Mouse (Mus musculus) kidney, embryonic 15.5 days (tissue): ENCODE data around the gene Slc2a13. TPM values are rescaled to one million over a fixed set of nuclear protein-coding genes. Genes with fewer than 3 reads are reported as not detected.
A peak's percentile ranks its signal among the peaks of the same experiment; 100 is the strongest.

Source experiments
- ATAC-seq: fragments of 200-750 bp; cut with Nextera tagmentation; replicated peaks from 2 replicates; pipeline ENCODE4 v1.8.0; 2017; ENCODE audit warnings: moderate TSS enrichment; ENCODE audit not compliant: low FRiP score
- H3K27ac ChIP-seq: fragments of 300-500 bp; sonication (generic); 2 replicates; pipeline ENCODE4 v1.5.1; 2015; ENCODE audit warnings: mild to moderate bottlenecking, inconsistent platforms
- H3K27me3 ChIP-seq: fragments of 300-500 bp; sonication (generic); 2 replicates; pipeline ENCODE4 v1.6.1; 2015; ENCODE audit warnings: inconsistent platforms
- H3K36me3 ChIP-seq: fragments of 300-500 bp; sonication (generic); 2 replicates; pipeline ENCODE4 v1.6.1; 2015; ENCODE audit warnings: inconsistent platforms
- H3K4me1 ChIP-seq: fragments of 300-500 bp; sonication (generic); 2 replicates; pipeline ENCODE4 v1.6.1; 2015; ENCODE audit warnings: inconsistent platforms
- H3K4me2 ChIP-seq: fragments of 300-500 bp; sonication (generic); 2 replicates; pipeline ENCODE4 v1.6.1; 2015; ENCODE audit warnings: moderate library complexity, mild to moderate bottlenecking, inconsistent platforms
- H3K4me3 ChIP-seq: fragments of 300-500 bp; sonication (generic); replicated peaks from 2 replicates; pipeline ENCODE4 v1.5.1; 2015; ENCODE audit warnings: mild to moderate bottlenecking, inconsistent platforms
- H3K9ac ChIP-seq: fragments of 300-500 bp; sonication (generic); 2 replicates; pipeline ENCODE4 v1.6.1; 2015; ENCODE audit warnings: mild to moderate bottlenecking, inconsistent platforms
- H3K9me3 ChIP-seq: fragments of 300-500 bp; sonication (generic); replicated peaks from 2 replicates; pipeline ENCODE4 v1.6.1; 2016; ENCODE audit warnings: inconsistent platforms
- WGBS: fragments of 180-500 bp; shearing (Covaris S2); methylation state at CpG from one replicate; pipeline ENCODE4 v1.1.7; 2015; ENCODE audit warnings: mixed read lengths; 5-methylcytosine and 5-hydroxymethylcytosine counted together
- polyA plus RNA-seq: library from polyadenylated mRNA; unstranded; fragments of >200 nt; fragmentation: Nextera tagmentation; extraction: Ambion mirVana; gene quantifications from 2 replicates; pipeline ENCODE4 v1.2.1, GENCODE M21; 2015

Slc2a13 gene
- 1.8 and 2.1 TPM in 2 replicates for polyA plus RNA-seq

GRCm38 (mm10) chr15:91573111-91573538 lies at the start of gene Slc2a13:
Slc2a13 (minus strand) TSS chr15:91573261.
- ATAC-seq: peak; percentile 98
- H3K4me3 ChIP-seq: peak within 1 kb of the TSS; percentile 71
- H3K27me3 ChIP-seq: peaks cover 20% of the 10 kb centered on the region
- H3K36me3 ChIP-seq: no peaks in the 10 kb centered on the region
- H3K9ac ChIP-seq: peak within 1 kb of the TSS; percentile 64
- H3K9me3 ChIP-seq: no peaks in the 10 kb centered on the region
- peak within 1 kb of the TSS; percentile 78 for H3K27ac ChIP-seq
- 0% methylated on average over 25 of the region's 26 CpGs for WGBS
- peak within 1 kb of the TSS; percentile 98 for H3K4me2 ChIP-seq
- H3K4me1 ChIP-seq: peaks cover 25% of the 10 kb centered on the region

- WGBS: 74% methylated on average over 12 of the region's 12 CpGs
- Histone ChIP-seq H3K27me3 (no peaks in the 10 kb centered on the region), H3K9ac (no peak overlapping the region), H3K4me3 (no peak overlapping the region), H3K36me3 (no peaks in the 10 kb centered on the region), H3K9me3 (no peaks in the 10 kb centered on the region), H3K27ac (no peak overlapping the region), H3K4me2 (no peak overlapping the region), H3K4me1 (no peaks in the 10 kb centered on the region)
- no peak for ATAC-seq
Observed at GRCm38 (mm10) chr15:91616016-91616415, 43.0 kb upstream of the Slc2a13 start.

- no peak for ATAC-seq
- Histone ChIP-seq H3K27ac (no peak overlapping the region), H3K4me1 (no peaks in the 10 kb centered on the region), H3K9ac (no peak overlapping the region), H3K36me3 (no peaks in the 10 kb centered on the region), H3K4me2 (no peak overlapping the region), H3K27me3 (no peaks in the 10 kb centered on the region), H3K9me3 (no peaks in the 10 kb centered on the region), H3K4me3 (no peak overlapping the region)
- WGBS: 87% methylated on average over 4 of the region's 4 CpGs
Observed at GRCm38 (mm10) chr15:91615532-91615931, 42.5 kb upstream of the Slc2a13 start.

GRCm38 (mm10) chr15:91613981-91614665 lies 41.1 kb upstream of the Slc2a13 start:
- Histone ChIP-seq H3K4me2 (no peak overlapping the region), H3K4me1 (no peaks in the 10 kb centered on the region), H3K27me3 (no peaks in the 10 kb centered on the region), H3K9me3 (no peaks in the 10 kb centered on the region), H3K36me3 (no peaks in the 10 kb centered on the region), H3K9ac (no peak overlapping the region), H3K27ac (no peak overlapping the region), H3K4me3 (no peak overlapping the region)
- WGBS: 92% methylated on average over 11 of the region's 11 CpGs
- no peak for ATAC-seq

GRCm38 (mm10) chr15:91609713-91610112 lies 36.7 kb upstream of the Slc2a13 start:
- WGBS: 24% methylated on average over 8 of the region's 8 CpGs
- Histone ChIP-seq H3K9ac (no peak overlapping the region), H3K27me3 (no peaks in the 10 kb centered on the region), H3K36me3 (no peaks in the 10 kb centered on the region), H3K4me3 (no peak overlapping the region), H3K4me1 (no peaks in the 10 kb centered on the region), H3K9me3 (no peaks in the 10 kb centered on the region), H3K27ac (no peak overlapping the region), H3K4me2 (no peak overlapping the region)
- ATAC-seq: peak; percentile 76; the same call in 1 of the 2 replicates

- Histone ChIP-seq H3K4me1 (no peaks in the 10 kb centered on the region), H3K36me3 (no peaks in the 10 kb centered on the region), H3K4me2 (no peak overlapping the region), H3K9ac (no peak overlapping the region), H3K9me3 (no peaks in the 10 kb centered on the region), H3K27ac (no peak overlapping the region), H3K4me3 (no peak overlapping the region), H3K27me3 (no peaks in the 10 kb centered on the region)
- 80% methylated on average over 2 of the region's 2 CpGs for WGBS
- ATAC-seq: no peak
Observed at GRCm38 (mm10) chr15:91608811-91609210, 35.8 kb upstream of the Slc2a13 start.

GRCm38 (mm10) chr15:91601197-91601596 lies 28.1 kb upstream of the Slc2a13 start:
- Histone ChIP-seq H3K27me3 (no peaks in the 10 kb centered on the region), H3K4me2 (no peak overlapping the region), H3K4me3 (no peak overlapping the region), H3K36me3 (no peaks in the 10 kb centered on the region), H3K9me3 (no peaks in the 10 kb centered on the region), H3K27ac (no peak overlapping the region), H3K9ac (no peak overlapping the region), H3K4me1 (peaks cover 8% of the 10 kb centered on the region; the same call in 1 of the 2 replicates)
- 49% methylated on average over 7 of the region's 7 CpGs for WGBS
- no peak for ATAC-seq

GRCm38 (mm10) chr15:91597290-91597689 lies 24.2 kb upstream of the Slc2a13 start:
- Histone ChIP-seq H3K4me3 (no peak overlapping the region), H3K9me3 (no peaks in the 10 kb centered on the region), H3K4me1 (peaks cover 8% of the 10 kb centered on the region; the same call in 1 of the 2 replicates), H3K9ac (no peak overlapping the region), H3K4me2 (no peak overlapping the region), H3K27me3 (no peaks in the 10 kb centered on the region), H3K27ac (no peak overlapping the region), H3K36me3 (no peaks in the 10 kb centered on the region)
- WGBS: 87% methylated on average over 5 of the region's 5 CpGs
- no peak for ATAC-seq

- Histone ChIP-seq H3K4me2 (no peak overlapping the region), H3K4me3 (no peak overlapping the region), H3K36me3 (no peaks in the 10 kb centered on the region), H3K9ac (no peak overlapping the region), H3K4me1 (peaks cover 25% of the 10 kb centered on the region), H3K9me3 (no peaks in the 10 kb centered on the region), H3K27me3 (peaks cover 20% of the 10 kb centered on the region), H3K27ac (no peak overlapping the region)
- WGBS: 26% methylated on average over 8 of the region's 8 CpGs
- ATAC-seq: no peak
Observed at GRCm38 (mm10) chr15:91574492-91574891, 1.4 kb upstream of the Slc2a13 start.

- under 1% methylated on average over 84 of the region's 91 CpGs for WGBS
- H3K4me3 ChIP-seq: peak overlapping the region; percentile 71
- H3K27me3 ChIP-seq: peaks cover 20% of the 10 kb centered on the region
- peak; percentile 92 for ATAC-seq
- peak overlapping the region; percentile 78 for H3K27ac ChIP-seq
- H3K9me3 ChIP-seq: no peaks in the 10 kb centered on the region
- H3K4me1 ChIP-seq: peaks cover 25% of the 10 kb centered on the region
- no peaks in the 10 kb centered on the region for H3K36me3 ChIP-seq
- peak overlapping the region; percentile 98 for H3K4me2 ChIP-seq
- peak overlapping the region; percentile 64 for H3K9ac ChIP-seq
Observed at GRCm38 (mm10) chr15:91572421-91573069, 516 bp downstream of the Slc2a13 start.

GRCm38 (mm10) chr15:91571981-91572380 lies 1.1 kb downstream of the Slc2a13 start:
- Histone ChIP-seq H3K9ac (peak overlapping the region; percentile 64), H3K36me3 (no peaks in the 10 kb centered on the region), H3K4me3 (peak overlapping the region; percentile 71), H3K27me3 (peaks cover 20% of the 10 kb centered on the region), H3K27ac (no peak overlapping the region), H3K4me1 (peaks cover 25% of the 10 kb centered on the region), H3K4me2 (peak overlapping the region; percentile 98), H3K9me3 (no peaks in the 10 kb centered on the region)
- no peak for ATAC-seq
- 5% methylated on average over 8 of the region's 8 CpGs for WGBS

GRCm38 (mm10) chr15:91566784-91567183 lies 6.3 kb downstream of the Slc2a13 start:
- Histone ChIP-seq H3K4me3 (no peak overlapping the region), H3K9ac (no peak overlapping the region), H3K9me3 (no peaks in the 10 kb centered on the region), H3K27ac (no peak overlapping the region), H3K4me1 (peaks cover 15% of the 10 kb centered on the region), H3K36me3 (no peaks in the 10 kb centered on the region), H3K4me2 (no peak overlapping the region), H3K27me3 (peaks cover 15% of the 10 kb centered on the region)
- ATAC-seq: no peak
- 71% methylated on average over 8 of the region's 8 CpGs for WGBS
